Mouse (Mus musculus) ES-Bruce4 (cell line): ENCODE measurements around the gene Atrip. TPM values are rescaled to one million over a fixed set of nuclear protein-coding genes. Genes with fewer than 3 reads are reported as not detected.

ENCODE experiments used
- H3K27ac ChIP-seq: 2 replicates; pipeline ENCODE4 v1.5.1; 2012; ENCODE audit warnings: low read length, inconsistent platforms; ENCODE audit not compliant: insufficient read depth
- H3K27me3 ChIP-seq: 2 replicates; pipeline ENCODE4 v1.6.1; 2012; ENCODE audit warnings: mild to moderate bottlenecking, low read length, inconsistent platforms; ENCODE audit not compliant: control insufficient read depth, poor library complexity, insufficient read depth, severe bottlenecking
- H3K36me3 ChIP-seq: 2 replicates; pipeline ENCODE4 v1.6.1; 2012; ENCODE audit warnings: inconsistent platforms, mild to moderate bottlenecking, low read length, moderate library complexity; ENCODE audit not compliant: control insufficient read depth, poor library complexity, insufficient read depth, severe bottlenecking
- H3K4me1 ChIP-seq: one replicate; pipeline ENCODE4 v1.8.1; 2011; ENCODE audit warnings: low read length; ENCODE audit not compliant: control insufficient read depth, insufficient read depth
- H3K4me3 ChIP-seq: 2 replicates; pipeline ENCODE4 v1.5.1; 2011; ENCODE audit warnings: low read depth, mild to moderate bottlenecking, low read length
- H3K9ac ChIP-seq: 2 replicates; pipeline ENCODE4 v1.6.1; 2012; ENCODE audit warnings: low read depth, mild to moderate bottlenecking, inconsistent platforms; ENCODE audit not compliant: poor library complexity, severe bottlenecking
- H3K9me3 ChIP-seq: replicated peaks from 2 replicates; pipeline ENCODE4 v1.6.1; 2012; ENCODE audit warnings: mild to moderate bottlenecking, low read length, inconsistent platforms; ENCODE audit not compliant: control insufficient read depth, poor library complexity, insufficient read depth, severe bottlenecking
- CTCF ChIP-seq: IDR thresholded peaks from one replicate; pipeline ENCODE4 v1.8.1; 2011; ENCODE audit warnings: low read depth, low read length
- EP300 ChIP-seq: IDR thresholded peaks from 2 replicates; pipeline ENCODE4 v1.6.1; 2011; ENCODE audit warnings: low read depth, low read length; ENCODE audit not compliant: insufficient read depth
- POLR2A ChIP-seq: IDR thresholded peaks from one replicate; pipeline ENCODE4 v1.8.1; 2011; ENCODE audit warnings: low read length; ENCODE audit not compliant: insufficient read depth
- polyA plus RNA-seq: library from polyadenylated mRNA; stranded (reverse); fragments of >200 nt; gene quantifications from 2 replicates; pipeline ENCODE4 v1.2.4, GENCODE M21; 2011; ENCODE audit warnings: low read depth; ENCODE audit not compliant: missing spikeins, insufficient read depth, insufficient read length

Gene Atrip
- 17.3 and 20.0 TPM in 2 replicates for polyA plus RNA-seq

DNA sequence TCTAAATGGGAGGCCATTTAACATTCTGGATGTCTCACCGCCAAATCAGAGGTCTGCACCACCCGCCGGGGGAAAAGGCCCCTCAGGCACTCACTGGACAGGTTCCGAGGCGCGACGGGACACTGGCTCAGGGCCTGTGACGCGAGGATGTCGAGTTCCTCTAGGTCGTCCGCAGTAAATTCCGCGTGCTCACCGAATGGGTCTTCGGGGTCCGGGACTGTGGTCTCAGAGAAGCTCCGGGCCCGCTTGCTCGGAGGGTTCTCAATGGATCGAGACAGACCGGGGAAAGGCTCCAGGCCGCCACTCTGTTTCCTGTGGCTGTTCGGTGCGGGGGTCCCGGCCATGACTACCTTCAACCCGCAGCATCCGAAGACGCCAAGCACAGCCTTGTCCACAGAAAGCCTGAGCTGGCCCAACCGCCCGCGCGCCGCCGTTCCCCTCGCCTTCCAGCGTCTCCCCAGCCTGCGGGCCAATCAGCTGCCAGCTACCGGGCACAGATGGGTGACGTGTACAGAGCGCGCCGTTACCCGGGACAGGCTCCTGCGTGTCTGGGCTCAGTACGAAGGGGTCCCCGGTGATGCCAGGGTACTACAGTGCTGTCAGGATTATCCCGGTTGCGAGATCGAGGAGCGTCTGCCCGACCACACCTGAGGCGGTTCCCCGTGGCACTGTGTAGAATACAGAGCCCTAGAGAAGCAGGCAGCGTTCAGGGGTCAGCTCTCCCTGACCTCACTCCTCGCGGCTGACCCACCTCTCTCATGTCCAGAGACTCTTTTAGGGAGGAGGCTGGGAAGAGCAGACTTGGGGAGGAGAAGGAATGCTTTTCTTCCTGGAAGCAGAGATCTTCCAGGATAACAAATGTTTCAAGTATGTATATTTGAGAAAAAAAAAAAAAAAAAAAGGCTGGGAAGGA lies at the start of gene Atrip:
Gene Atrip, minus strand, starts transcription at position 464 of the 913 bp plus-strand sequence.
- Histone ChIP-seq H3K9me3 (no peaks in the 10 kb centered on the region), H3K36me3 (peaks cover 19% of the 10 kb centered on the region), H3K9ac (peak within 1 kb of the TSS; percentile 73), H3K27me3 (no peaks in the 10 kb centered on the region), H3K4me1 (no peaks in the 10 kb centered on the region), H3K4me3 (peak within 1 kb of the TSS; percentile 72), H3K27ac (no peak within 1 kb of the TSS)
- TF ChIP-seq EP300 (no peak), POLR2A (peak; percentile 70), CTCF (no peak)

DNA sequence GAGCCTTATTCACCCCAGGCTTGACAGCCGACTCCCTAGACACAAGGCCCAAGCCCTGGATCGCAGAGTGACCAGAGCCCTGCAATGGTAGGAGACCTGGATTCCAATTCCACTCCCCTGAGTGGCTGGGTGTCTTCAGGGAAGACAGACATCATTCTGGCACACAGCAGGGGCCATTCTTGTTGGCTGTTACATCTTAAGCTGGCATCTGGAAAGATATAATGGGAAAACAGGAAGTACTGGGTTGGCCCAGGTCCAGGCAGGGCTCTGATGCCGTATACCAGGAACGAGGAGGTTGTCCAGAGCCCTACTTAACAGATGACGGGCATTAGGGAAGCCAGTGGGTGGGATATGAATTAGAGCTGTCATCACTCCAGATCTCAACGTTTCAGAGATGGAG lies 49.3 kb upstream of the Atrip start:
- TF ChIP-seq CTCF = no peak
- TF ChIP-seq POLR2A = no peak
- no peak for TF ChIP-seq EP300
- H3K27me3 ChIP-seq = no peaks in the 10 kb centered on the region
- no peak overlapping the region for H3K9ac ChIP-seq
- no peaks in the 10 kb centered on the region for H3K4me1 ChIP-seq
- H3K4me3 ChIP-seq = no peak overlapping the region
- H3K36me3 ChIP-seq = no peaks in the 10 kb centered on the region
- no peaks in the 10 kb centered on the region for H3K9me3 ChIP-seq
- H3K27ac ChIP-seq = no peak overlapping the region

DNA sequence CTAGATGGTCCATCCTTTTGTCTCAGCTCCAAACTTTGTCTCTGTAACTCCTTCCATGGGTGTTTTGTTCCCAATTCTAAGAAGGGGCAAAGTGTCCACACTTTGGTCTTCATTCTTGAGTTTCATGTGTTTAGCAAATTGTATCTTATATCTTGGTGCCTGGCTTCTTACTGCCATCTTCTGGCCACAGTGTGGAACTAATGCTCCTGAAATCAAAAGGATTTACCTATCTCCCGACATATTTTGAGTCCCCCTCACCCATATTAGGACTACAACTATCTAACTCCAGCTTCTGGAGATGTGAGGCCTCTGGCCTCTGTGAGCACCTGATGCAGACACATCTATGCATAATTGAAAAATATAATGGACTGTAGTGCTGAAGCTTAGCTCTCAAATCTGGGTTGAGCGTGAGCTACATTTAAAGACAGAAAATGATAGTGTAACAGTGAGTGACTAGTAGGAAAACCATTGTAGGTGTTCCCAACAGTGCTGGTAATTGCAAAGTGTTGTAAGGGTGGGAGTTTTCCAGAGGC lies 48.7 kb upstream of the Atrip start:
- Histone ChIP-seq H3K4me3 (no peak overlapping the region), H3K9ac (no peak overlapping the region), H3K36me3 (no peaks in the 10 kb centered on the region), H3K27me3 (no peaks in the 10 kb centered on the region), H3K27ac (no peak overlapping the region), H3K9me3 (no peaks in the 10 kb centered on the region), H3K4me1 (no peaks in the 10 kb centered on the region)
- no peak for TF ChIP-seq EP300
- TF ChIP-seq CTCF = no peak
- no peak for TF ChIP-seq POLR2A

DNA sequence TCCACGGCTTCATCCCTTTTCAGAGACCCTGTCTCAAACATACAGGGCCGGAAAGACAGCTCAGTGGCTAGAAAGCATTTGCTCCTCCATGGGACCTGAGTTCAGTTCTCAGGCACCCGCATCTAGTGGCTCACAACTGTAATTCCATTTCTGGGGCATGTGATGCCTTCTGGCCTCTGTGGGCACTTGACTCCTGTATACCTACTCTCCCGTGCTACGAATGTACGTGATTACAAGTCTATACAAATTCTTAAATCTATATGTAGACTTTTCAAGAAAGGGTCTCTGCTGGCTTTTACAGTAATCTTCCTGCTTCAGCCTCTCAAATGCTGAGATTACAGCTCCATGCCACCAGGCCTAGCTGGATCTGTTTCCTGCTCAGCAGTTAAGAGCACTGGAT lies 47.0 kb upstream of the Atrip start:
- no peaks in the 10 kb centered on the region for H3K4me1 ChIP-seq
- 0 out of 2 replicates have a peak, but pooled peaks cover 4% of the 10 kb centered on the region for H3K36me3 ChIP-seq
- TF ChIP-seq CTCF = no peak
- TF ChIP-seq EP300 = no peak
- TF ChIP-seq POLR2A = no peak
- H3K9ac ChIP-seq = no peak overlapping the region
- no peak overlapping the region for H3K4me3 ChIP-seq
- no peaks in the 10 kb centered on the region for H3K27me3 ChIP-seq
- no peak overlapping the region for H3K27ac ChIP-seq
- H3K9me3 ChIP-seq = no peaks in the 10 kb centered on the region

DNA sequence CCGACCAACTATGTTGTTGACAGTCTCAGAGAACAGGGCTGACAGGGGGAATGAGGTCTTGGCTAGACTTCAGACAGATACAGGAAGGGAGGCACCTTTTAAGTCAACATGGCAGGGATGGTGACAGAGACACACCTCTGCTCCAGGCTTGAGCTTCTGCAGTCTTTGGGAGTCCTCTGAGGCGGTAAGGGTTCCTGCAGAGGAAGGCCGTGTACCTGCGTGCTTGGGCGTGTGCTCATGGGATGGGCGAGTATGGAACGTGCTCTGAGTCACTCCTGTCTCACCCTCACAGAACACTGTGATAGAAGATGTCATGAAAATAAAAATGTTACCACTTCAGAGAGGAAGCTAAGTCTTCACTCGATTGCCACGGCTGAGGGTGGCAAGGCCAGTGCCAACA lies 45.6 kb upstream of the Atrip start:
- H3K27me3 ChIP-seq = no peaks in the 10 kb centered on the region
- no peaks in the 10 kb centered on the region for H3K9me3 ChIP-seq
- H3K4me3 ChIP-seq = no peak overlapping the region
- no peak overlapping the region for H3K27ac ChIP-seq
- TF ChIP-seq CTCF = no peak
- TF ChIP-seq EP300 = no peak
- TF ChIP-seq POLR2A = no peak
- H3K4me1 ChIP-seq = no peaks in the 10 kb centered on the region
- peaks cover 10% of the 10 kb centered on the region; the same call in 1 of the 2 replicates for H3K36me3 ChIP-seq
- no peak overlapping the region for H3K9ac ChIP-seq

DNA sequence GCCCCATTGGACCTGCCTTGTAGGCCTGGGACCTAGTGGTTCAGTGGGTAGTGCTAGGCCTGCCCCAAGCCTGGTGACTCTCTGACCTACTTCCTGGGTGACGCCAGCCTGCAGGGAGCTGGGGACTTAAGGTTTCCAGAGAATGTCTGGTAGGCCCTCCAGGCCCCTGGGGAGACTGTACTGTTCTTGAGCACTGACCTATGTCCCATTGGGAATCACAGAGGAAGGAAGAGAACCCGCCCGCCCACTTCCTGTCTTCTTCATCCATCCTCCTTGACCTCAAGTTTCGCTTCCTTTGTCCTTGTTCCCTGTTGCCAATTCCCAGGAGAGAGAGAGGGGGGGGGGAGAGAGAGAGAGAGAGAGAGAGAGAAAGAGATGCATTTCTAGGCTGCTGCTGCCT lies 44.2 kb upstream of the Atrip start:
- Histone ChIP-seq H3K4me3 (no peak overlapping the region), H3K9me3 (no peaks in the 10 kb centered on the region), H3K4me1 (no peaks in the 10 kb centered on the region), H3K9ac (no peak overlapping the region), H3K36me3 (peaks cover 14% of the 10 kb centered on the region; the same call in 1 of the 2 replicates), H3K27me3 (no peaks in the 10 kb centered on the region), H3K27ac (no peak overlapping the region)
- no peak for TF ChIP-seq EP300
- TF ChIP-seq POLR2A = no peak
- TF ChIP-seq CTCF = no peak
